ENCODE assay signal across 9 mouse cellular contexts in the genomic region with DNA sequence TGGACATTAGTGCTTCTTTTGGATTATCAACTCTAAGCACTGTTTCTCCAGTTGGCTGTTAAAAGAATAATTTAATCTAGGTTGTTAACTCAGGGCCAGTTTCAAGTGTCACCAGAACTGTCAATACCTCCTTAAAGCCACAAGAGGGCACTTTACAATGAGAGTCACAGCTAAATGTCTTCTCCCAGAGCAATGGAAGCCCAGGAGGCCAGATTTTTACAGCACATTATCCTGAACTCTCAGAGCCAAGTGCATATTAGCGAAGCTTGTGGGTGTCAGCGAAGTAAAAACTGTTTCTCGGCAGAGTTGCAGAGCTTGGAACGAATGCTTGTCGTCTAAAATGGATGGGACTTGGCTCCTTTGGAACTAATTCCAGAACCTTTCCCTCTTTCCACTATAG.
DNase-seq lines count a peak whose midpoint lies in the region; ATAC-seq lines count a peak whose summit lies in the region.
"Had no signal": no experiment of that assay in that cellular context is flagged by ENCODE, and none has a peak within 500 bp of the region (broad histone marks: within the 10 kb centered on the region; RNA-seq: fewer than 3 reads in every experiment).

No protein-coding gene starts in this region.

- no peaks in the 10 kb centered on the region for H3K36me3 ChIP-seq in heart, embryonic 10.5 days
- H3K36me3 ChIP-seq in hindbrain, embryonic 16.5 days (ENCODE audit: control insufficient read depth, insufficient read depth, low read length) = no peaks in the 10 kb centered on the region
- H3K36me3 ChIP-seq: hindbrain, embryonic 15.5 days had no signal

- no peak overlapping the region for H3K4me2 ChIP-seq in hindbrain, embryonic 16.5 days (ENCODE audit: low read length)
- H3K4me2 ChIP-seq: hindbrain, embryonic 15.5 days had no signal

- 57% methylated on average over 5 of the region's 5 CpGs for WGBS in heart, embryonic 10.5 days
- 41% methylated on average over 5 of the region's 5 CpGs for WGBS in hindbrain, embryonic 16.5 days

- peaks cover 5% of the 10 kb centered on the region; the same call in 1 of the 2 replicates for H3K27me3 ChIP-seq in heart, embryonic 10.5 days (ENCODE audit: insufficient read depth, poor library complexity, severe bottlenecking)
- H3K27me3 ChIP-seq in hindbrain, embryonic 16.5 days (replicated peaks; ENCODE audit: control insufficient read depth, insufficient read depth, low read length) = no peaks in the 10 kb centered on the region
- H3K27me3 ChIP-seq: hindbrain, embryonic 15.5 days had no signal

- H3K4me3 ChIP-seq in heart, embryonic 10.5 days = no peak overlapping the region
- H3K4me3 ChIP-seq in hindbrain, embryonic 16.5 days (ENCODE audit: low read length) = no peak overlapping the region
- H3K4me3 ChIP-seq: hindbrain, embryonic 15.5 days had no signal

- H3K9me3 ChIP-seq in heart, embryonic 10.5 days = no peaks in the 10 kb centered on the region
- H3K9me3 ChIP-seq in hindbrain, embryonic 16.5 days (ENCODE audit: control insufficient read depth, low read length) = no peaks in the 10 kb centered on the region
- H3K9me3 ChIP-seq: hindbrain, embryonic 15.5 days had no signal

- DNase-seq in heart, adult 8-10 months (ENCODE audit: low spot score) = peak; percentile 21
- DNase-seq in heart, embryonic 10.5 days (ENCODE audit: low spot score) = no peak
- peak; percentile 54 for DNase-seq in ES-CJ7 (ENCODE audit: low read depth, low spot score)
- DNase-seq in cerebellum, postnatal 10 days = peak; percentile 52 to 65
- DNase-seq in mesoderm, embryonic 11.5 days (ENCODE audit: low read depth, low spot score) = peak; percentile 56
- DNase-seq in spleen, adult 18-20 months = no peak
- DNase-seq in testis, postnatal 10 days (ENCODE audit: low spot score) = no peak

- H3K4me1 ChIP-seq in heart, embryonic 10.5 days = peaks cover 13% of the 10 kb centered on the region; the same call in 1 of the 2 replicates
- no peaks in the 10 kb centered on the region for H3K4me1 ChIP-seq in hindbrain, embryonic 16.5 days (ENCODE audit: control insufficient read depth, insufficient read depth, low read depth, low read length)

- peak; percentile 83 for ATAC-seq in hindbrain, embryonic 16.5 days

- H3K27ac ChIP-seq in heart, embryonic 10.5 days = no peak overlapping the region
- no peak overlapping the region for H3K27ac ChIP-seq in hindbrain, embryonic 16.5 days (ENCODE audit: low read depth, low read length)
- H3K27ac ChIP-seq: hindbrain, embryonic 15.5 days had no signal

- no peak overlapping the region for H3K9ac ChIP-seq in hindbrain, embryonic 16.5 days (ENCODE audit: low read depth, low read length)
- H3K9ac ChIP-seq: hindbrain, embryonic 15.5 days had no signal

Comparison
In these comparisons a context has a peak if more than half of its experiments do, and no peak if none do; other contexts are left out.
1. DNase-seq: peak in heart, adult 8-10 months (single experiment), ES-CJ7 (single experiment), cerebellum, postnatal 10 days (2 of 2) and mesoderm, embryonic 11.5 days (single experiment); none in heart, embryonic 10.5 days (single experiment), spleen, adult 18-20 months (0 of 2) and testis, postnatal 10 days (single experiment).